Mouse (Mus musculus) right cerebral cortex, adult 2 months (tissue): ENCODE measurements around the gene Pole2.

Experiments used
- DNase-seq, 2 experiments: peaks; one replicate each; pipeline ENCODE4 v3.0.0; 2021 to 2022; ENCODE audit warnings: low spot score in 2 of 2

Pole2 gene

DNA sequence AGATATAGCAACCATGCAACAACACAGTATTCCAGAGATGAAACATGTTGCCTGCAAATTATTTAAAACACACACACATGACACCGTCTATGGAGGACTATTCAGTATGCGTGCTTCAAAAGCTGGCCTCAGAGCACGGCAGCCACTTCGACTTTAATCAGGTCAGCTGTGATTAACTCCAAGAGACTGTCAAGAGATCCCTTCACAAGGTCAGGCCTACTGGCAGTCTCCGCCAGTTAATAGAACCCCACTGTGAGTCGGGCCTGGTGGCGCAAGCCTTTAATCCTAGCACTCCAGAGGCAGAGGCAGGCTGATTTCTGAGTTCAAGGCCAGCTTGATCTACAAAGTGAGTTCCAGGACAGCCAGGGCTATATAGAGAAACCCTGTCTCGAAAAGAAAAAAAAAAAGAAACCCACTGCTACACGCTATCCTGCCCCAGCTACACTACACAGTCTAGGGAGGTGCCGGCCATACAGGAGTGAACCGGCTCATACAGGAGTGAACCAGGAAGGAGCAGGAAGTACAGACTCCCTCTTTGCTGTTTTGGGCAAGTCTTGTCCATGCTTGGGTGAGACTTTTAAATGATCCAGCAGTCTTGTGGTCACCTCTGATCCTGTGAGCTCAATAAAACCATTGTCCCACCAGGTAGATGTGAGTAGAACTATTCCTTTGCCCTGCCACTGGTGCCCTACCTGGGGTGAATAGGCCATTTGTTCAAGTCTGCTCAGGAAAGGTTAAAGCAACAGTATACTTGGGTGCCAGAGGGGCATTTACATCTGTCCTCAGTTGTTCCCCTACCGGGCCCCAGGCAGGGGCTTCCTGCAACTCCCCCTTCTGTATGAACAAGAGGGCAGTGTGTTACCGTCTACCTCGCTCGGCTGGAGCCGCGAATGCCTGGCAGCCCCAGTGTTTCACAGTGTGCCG lies 17.7 kb downstream of the Pole2 start:
- no peak for DNase-seq

DNA sequence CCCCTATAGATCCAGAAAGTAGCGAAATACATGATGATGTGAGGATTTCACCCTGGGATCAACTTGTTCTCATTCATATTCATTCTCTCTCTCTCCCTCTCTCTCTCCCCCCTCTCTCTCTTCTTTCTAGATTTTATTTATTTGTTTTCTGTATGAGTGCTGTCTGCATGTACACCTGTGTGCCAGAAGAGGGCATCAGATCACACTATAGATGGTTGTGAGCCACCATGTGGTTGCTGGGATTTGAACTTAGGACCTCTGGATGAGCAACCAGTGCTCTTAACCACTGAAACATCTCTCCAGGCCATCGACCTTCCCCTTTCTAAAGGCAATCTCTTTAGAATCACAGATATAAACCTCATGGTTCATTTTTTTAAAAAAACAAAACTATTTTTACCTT lies 19.5 kb downstream of the Pole2 start:
- no peak for DNase-seq

DNA sequence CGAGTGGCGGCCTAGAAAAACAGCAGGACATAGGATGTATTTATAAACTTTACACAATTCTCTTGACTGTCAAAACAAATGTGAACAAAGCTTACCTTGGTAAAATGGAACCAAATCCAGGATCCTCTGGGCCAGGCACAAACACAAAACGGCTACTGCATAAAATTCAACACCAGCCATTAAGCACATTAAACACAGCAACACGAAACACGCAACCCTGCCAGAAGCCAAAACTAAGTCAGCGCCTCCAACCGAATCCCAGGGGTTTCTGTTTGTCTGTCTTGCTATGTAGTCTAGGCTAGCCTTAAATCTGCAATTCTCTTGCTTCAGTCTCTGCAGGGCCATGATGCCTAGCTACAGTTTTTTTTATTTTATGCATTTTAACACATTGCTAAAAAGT lies 20.1 kb downstream of the Pole2 start:
- DNase-seq: no peak

DNA sequence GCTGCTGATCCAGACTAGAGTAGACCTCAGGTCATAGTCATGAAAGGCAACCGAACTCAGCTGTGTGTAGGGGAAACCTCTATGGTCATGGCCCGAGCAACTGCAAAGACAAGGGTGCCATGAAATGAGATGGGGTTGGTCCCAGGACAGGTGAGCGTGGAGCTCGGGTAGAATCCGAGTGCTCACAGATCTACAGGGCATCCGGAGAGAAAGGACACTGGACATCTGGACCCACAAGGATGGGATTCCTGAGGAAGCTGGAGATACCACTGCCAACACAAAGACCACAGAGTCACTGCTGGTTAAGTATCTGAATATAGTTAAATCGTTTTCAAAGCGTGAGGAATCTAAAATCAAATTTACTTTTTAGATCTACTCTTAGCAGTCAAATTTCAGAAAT lies 20.6 kb downstream of the Pole2 start:
- DNase-seq: no peak

DNA sequence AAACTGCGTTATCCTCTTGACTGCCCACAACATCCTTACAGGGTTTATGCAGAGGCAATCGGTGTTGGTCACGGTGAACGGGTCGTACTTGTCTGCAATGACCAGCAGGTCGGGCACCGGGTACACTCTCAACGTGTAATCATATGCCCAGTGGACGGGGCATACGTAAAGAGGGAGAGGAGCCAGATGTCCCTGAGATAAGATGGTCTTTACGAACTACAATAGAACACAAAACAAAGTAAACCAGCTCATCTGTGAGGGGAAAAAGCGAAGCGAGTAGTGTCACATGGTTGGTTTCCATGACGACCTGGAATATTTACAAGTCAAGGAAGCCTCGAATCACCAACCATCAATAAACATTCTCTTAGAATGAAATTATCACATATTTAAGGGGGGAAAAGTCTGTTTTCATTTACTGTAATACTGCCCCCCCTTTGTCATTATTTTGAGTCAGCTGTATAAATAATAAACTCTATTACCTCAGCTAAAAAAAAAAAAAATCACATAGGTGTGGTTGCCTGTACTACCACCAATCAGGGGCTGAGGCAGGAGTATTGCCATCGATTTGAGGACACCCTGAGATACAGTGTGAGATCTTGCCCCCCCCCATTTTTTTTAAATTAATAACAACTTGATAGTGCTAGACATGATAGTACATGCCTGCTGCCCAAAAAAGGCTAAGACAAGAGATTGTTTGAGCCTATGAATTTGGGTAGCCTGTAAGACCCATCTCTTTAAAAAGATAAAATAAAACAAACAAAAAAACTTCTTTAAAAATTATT lies 23.8 kb downstream of the Pole2 start, which contains the start of gene Gm49384:
Gene Gm49384, minus strand, starts transcription at position 216 of the 782 bp plus-strand sequence.
- DNase-seq: no peak

DNA sequence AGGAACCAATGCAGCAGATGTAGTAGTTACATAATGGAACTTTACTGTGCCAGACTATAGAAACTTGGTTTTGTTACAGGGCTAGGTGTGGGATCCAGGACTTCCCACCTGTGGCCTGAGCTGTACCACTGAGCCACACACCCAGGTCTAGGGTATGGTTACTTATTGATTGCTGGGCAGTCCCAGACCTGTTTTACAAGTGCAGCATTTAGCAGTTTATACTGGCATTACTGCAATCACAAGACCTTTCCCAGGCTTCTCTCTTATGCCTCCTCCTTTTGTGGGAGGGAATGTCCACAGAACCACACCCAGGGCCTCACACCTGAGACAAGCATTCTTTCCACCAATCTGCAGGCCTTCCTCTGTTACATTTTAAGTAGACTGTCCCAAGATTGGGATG lies 29.0 kb downstream of the Pole2 start:
- no peak for DNase-seq

DNA sequence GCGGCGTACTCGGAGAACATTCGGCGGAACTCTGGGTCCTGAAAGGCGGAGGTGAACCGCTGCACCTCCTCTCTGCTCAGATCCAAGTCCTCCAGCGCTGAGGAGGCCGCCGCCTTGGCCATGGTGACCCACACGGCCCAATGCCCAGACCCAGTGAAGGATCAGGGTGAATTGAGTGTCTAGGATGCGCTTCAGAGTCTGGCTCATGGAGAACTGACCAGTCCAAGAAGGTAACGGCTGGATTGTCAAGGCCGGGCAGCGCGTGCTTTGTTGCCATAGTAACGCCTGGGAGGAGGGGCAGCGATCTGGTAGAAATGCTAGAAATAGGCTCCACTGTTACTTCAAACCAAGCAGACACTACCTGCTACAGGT lies 29.8 kb downstream of the Pole2 start, which contains the start of gene Dnaaf2:
Gene Dnaaf2, minus strand, starts transcription at position 266 of the 372 bp plus-strand sequence.
- peak; percentile 74 to 75 for DNase-seq

DNA sequence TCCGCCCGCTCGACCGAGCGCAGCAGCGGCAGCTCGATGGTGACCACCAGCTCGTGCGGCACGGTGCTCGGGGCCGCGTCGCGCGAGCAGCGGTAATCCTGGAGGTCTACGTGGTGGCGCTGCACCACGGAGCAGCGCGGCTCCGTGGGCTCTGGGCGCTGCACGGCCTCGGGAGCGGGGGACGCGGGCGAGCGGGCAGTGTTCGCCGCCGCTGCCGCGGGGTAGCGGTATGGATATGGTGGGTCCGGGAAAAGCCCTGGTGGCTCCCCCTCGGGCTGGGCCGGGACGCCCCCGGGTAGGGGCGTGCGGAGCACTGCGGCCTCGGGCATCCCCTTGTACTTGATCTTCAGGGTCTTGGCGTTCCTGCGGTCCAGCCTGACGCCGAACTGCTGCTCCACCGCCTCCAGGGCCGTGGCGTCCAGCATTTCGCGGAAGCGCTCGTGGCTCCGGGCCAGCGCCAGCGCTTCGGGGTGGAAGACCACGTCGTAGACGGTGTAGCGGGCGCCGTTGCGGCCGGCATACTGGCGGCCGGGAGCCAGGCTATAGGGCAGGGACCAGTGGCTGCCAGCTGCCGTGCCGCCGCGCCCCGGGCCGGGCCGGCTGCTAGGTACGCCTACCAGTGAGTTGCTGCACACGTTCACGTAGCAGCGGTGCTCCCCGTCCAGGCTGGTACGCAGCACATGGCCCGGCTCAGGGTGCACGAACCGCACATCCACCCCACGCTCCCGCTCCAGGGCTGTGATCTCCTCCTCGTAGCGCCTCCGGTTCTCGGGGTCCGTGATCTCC lies 30.4 kb downstream of the Pole2 start:
- peak in 1 of 2 experiments; percentile 43 for DNase-seq

DNA sequence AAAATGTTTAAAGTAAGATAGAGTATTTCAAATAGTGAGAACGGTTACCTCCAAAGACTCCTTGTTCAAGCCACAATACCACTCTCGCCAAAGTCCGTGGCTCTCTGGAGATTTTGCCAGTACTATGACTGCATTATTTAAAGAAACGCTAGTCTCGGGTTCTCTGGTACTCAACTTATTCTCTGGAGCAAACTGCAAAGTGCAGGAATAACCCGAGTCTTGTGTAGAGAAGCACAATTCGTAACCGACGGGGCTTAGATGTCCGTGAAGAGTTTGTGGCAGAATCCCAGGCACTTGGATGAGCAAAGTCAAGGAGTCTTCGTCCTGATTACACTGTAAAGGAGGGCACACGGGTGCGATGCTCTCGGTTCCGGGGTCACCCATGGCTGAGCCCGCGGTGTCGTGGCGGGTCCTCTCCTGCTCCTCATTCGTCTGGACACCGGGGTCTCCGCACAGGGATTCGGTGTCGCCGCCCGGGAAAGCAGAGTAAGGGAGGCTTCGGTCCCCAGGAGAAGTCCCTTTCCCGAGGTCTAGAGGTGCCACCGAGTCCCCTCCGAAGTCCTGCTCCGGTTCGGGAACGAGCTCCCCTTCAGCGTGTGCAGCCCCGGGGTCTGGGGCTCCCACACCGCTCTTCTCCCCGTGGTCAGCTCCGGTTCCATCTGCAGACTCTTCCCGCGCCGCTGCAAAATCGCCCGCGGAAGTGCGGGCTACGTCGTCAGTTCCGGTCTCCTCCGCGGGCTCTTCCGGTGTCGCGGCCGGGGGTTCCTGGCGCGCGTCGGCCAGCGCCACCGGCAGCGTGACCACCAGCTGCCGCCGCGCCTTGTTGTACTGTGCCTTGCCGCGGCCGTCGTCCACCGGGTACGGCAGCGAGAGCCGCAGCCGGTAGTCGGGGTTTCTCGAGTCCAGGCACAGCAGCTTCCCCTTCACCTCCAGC lies 31.3 kb downstream of the Pole2 start, which contains the start of gene Gm49383:
Gene Gm49383, minus strand, starts transcription at position 661 of the 934 bp plus-strand sequence.
- peak; percentile 61 to 66 for DNase-seq

DNA sequence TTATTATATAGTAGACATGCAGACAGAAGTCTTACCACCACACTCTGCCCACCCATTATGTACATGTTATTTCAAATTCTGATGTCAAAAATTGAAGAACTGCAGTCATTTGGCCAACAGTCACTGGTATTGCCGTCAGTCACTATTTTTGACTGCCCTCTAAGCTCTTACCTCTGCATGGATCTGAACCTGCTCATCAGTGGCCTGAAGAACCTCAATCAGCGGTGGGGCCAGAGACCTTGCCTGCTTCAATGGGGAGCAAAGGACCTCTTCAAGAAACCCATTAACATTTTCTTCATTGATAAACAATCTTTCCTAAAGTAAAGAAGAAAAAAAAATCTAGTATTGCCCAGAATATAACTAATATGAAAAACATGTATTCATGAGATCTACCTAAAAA lies 35.4 kb downstream of the Pole2 start:
- no peak for DNase-seq

DNA sequence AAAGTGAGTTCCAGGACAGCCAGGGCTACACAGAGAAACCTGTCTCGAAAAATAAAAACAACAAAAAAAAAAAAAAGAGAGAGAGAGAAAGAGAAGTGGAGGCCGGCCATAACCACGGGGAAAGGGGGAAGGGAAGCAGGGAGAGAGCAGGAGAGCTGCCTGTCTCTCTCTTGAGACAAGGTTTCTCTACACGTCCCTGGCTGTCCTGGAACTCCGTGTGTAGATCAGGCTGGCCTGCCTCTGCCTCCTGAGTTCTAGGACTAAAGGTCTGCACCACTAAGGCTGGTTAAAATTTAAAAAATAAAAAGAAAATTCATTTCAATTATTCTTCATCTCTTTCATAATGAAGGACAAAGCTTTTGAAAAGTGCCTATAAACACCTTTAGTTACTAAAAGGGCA lies 36.6 kb downstream of the Pole2 start:
- no peak for DNase-seq

DNA sequence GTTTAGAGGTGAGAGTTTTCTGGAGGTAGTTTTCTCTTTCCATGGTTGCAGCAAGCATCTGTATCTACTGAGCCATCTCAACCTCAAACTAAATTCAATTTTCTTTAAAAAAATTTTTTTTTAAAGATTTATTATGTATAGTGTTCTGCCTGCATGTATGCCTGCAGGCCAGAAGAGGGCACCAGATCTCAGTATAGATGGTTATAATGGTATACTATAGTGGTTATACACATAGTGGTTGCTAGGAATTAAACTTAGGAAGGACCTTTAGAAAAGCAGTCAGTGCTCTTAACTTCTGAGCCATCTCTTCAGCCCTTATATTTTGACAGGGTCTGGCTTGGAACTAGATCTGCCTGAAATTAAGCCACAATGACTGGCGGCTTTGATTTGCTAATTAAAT lies 37.5 kb downstream of the Pole2 start:
- DNase-seq: no peak

DNA sequence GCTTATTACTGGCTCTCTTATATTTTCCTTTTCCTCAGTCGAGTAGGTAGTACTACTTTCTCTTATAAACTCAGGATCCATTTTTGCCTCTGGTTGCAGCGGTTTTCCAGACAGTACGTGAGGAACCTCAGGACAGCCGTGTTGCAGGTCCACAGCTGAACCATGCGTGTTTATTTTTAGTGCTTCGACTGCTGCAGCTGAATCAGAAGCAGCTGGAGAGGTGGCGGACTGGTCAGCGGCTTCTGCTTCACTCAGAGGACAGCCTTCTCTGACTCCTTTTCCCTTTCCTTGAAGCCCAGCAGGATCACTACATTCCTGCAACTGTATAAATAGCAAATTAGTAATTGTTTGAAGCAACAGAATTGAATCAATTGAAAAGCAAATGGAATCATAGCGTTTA lies 37.9 kb downstream of the Pole2 start:
- DNase-seq: no peak

DNA sequence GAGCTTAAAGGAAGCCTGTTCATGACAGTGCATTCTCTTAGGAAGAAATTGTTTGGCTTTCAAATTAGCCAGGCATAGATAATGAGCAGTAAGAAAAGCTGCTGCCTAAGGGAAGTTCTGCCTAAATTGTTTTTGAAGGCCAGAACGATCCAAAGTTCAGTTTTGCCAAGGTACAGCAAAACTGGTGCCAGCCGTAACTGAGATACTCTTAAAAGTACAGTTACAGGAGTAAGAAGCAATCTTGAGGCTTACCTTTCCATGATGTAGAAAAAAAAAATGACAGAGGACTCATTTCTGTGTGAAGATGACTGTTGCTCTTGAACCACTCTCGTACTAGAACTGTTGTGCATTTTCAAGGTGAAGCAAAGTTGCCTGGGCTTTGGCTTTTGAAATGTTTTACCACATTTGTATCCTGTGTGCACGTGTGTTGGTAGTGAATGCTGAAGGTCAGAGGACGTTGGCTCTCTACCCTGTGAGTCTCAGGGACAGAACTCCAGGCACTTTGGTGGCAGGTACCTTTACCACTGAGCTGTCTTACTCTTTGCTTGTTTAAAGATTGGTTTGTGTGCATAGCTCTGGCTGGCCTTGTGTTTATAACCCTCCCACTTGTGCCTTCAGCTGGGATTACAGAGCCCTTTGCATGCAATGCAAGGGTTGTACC lies 41.1 kb downstream of the Pole2 start:
- no peak for DNase-seq

DNA sequence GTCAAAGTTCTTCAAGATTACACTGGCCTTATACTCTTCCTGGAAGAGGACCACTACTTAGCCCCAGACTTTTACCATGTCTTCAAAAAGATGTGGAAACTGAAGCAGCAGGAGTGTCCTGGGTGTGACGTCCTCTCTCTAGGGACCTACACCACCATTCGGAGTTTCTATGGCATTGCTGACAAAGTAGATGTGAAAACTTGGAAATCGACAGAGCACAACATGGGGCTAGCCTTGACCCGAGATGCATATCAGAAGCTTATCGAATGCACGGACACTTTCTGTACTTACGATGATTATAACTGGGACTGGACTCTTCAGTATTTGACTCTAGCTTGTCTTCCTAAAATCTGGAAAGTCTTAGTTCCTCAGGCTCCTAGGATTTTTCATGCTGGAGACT lies 42.6 kb downstream of the Pole2 start:
- no peak for DNase-seq

DNA sequence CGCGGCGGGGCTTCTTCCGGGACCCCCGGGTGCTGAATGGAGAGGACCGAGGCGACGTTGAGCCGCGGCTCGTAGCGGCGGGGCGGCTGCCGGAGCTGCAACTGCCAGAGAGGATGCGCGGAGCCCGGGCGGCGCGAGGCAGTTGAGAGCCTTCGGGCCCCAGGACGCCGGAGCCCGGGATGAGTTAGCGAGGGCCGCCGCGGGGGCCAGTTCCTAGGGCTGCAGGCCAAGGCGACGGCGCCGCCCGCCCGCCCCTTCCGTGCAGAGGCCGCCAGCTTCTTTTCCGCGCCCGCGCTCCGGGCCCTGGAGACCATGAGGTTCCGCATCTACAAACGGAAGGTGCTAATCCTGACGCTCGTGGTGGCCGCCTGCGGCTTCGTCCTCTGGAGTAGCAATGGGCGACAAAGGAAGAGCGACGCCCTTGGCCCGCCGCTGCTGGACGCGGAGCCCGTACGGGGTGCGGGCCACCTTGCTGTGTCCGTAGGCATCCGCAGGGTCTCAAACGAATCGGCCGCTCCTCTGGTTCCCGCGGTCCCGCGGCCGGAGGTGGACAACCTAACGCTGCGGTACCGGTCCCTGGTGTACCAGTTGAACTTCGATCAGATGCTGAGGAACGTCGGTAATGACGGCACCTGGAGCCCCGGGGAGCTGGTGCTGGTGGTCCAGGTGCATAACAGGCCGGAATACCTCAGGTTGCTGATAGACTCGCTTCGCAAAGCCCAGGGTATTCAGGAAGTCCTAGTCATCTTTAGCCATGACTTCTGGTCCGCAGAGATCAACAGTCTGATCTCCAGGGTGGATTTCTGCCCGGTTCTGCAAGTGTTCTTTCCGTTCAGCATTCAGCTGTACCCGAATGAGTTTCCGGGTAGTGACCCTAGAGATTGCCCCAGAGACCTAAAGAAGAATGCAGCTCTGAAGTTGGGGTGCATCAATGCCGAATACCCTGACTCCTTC lies 43.4 kb downstream of the Pole2 start:
- peak; percentile 44 to 59 for DNase-seq

DNA sequence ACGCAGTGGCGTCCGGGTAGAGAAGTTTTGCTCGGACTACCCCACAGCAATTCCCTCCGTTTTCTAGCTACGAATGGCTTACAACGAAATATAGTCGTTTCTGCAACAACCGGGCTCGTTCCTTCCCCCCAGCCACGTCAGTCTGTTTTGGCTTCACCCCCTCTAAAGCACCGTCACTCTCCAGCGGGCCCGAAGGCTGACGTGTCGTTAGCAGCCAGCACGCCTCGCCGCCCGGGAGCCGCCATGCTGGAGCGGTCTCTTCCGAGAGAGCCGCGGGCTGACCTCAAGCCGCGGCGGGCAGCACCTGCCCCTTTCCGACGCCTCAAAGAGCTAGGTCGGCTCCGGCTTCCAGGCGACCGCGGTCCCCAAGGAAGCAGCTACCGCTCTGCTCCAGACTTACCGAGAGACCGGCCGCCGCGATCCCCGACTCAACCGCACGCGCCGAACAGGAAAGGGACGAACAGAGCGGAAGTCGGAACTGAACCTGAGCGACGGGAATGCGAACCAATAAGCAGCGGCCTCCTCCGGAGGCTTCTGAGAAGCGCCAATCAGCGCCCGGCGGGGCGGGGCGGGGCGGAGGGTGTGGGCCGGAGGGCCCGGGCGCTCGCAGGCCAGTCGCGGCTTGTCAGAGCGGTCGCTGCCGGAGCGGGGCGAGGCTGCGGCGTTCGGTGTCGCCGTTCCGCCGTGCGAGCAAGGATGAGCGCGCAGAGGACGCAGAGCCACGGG lies 44.2 kb downstream of the Pole2 start, which contains the start of the genes Rpl36al and Mgat2:
Gene Rpl36al, minus strand, starts transcription at position 501 of the 726 bp plus-strand sequence.
Gene Mgat2, plus strand, starts transcription at position 575 of the 726 bp plus-strand sequence.
- peak; percentile 98 to 99 for DNase-seq

DNA sequence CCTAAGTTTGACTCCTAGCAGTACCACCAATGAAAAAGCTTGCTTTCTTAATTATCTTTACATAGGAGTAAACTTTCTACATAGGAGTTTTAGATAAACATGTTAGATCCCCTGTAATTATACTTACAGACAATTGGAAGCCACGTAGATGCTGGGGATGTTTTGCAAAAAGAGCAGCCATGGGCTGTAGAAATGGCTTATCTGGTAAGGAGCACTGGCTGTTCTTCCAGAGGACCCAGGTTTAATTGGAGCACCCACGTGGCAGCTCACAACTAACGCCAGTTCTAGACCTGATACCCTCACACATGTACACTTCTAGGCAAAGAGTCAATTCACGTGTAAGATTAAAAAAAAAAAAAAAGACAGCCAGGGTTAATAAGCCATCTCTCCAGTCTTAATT lies 46.2 kb downstream of the Pole2 start:
- DNase-seq: no peak
